Mouse (Mus musculus) layer of hippocampus, postnatal 36 days (tissue): ENCODE data around the gene Pkm. TPM values are rescaled to one million over a fixed set of nuclear protein-coding genes. Genes with fewer than 3 reads are reported as not detected.

Source experiments
- DNase-seq, 2 experiments: peaks; one replicate each; pipeline ENCODE4 v3.0.0; 2022
- total RNA-seq, 2 experiments: library from RNA; stranded (reverse); gene quantifications; 2 replicates each; pipeline ENCODE4 v1.2.3; 2021

Gene Pkm
- total RNA-seq = 1,000 to 10,000 TPM; 1,284 to 1,365 TPM

DNA sequence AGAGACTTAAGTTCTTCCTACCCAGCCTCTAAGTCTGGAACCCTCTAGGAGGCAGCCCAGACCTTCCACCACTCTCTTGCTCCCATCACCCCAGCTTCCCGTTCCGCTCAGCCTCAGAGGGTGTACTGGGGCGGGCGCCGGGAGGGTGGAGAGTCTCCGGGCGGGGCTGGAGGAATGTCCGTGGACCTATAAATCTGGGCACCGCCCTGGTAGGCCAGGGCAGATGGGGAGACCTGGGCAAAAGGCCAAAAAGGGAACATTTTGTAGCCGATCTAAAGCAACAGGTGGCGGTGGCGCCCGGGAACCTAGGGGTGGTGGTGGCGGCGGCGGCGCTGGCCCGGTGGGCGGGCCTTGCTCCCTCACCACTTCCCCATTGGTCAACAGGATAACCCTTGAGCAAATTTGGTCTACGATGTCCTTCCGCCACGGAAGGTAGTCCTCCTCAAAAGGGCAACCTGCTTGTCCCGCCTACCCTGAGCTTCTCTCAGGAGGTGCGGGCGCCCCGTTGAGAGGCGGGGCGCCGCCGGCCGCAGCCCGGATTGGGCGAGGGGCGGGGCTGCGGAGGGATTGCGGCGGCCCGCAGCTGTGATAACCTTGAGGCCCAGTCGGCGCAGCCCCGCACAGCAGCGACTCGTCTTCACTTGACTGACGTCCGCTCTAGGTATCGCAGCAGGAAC lies at the start of gene Pkm:
Gene Pkm, plus strand, starts transcription at position 411 of the 677 bp plus-strand sequence.
- peak; percentile 93 to 95 for DNase-seq

DNA sequence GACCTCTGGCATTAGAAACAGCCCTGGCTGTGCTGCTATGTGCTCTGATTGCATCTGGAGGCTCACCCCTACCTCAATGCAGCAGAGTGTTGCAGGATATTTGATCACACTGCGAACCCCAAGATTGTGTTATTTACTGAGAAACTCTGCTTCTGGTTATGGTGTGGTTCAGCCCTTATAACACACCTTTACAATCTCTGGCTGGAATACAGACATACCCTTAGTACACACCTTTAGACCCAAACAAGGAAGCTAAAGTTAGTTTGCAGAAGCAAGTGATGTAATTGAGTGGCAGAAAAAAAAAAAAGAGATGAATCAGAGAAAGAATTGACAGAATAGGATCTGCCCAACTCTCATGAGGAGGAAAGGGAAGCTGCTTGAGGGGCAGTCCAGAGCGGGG lies 45.2 kb upstream of the Pkm start:
- DNase-seq = no peak

DNA sequence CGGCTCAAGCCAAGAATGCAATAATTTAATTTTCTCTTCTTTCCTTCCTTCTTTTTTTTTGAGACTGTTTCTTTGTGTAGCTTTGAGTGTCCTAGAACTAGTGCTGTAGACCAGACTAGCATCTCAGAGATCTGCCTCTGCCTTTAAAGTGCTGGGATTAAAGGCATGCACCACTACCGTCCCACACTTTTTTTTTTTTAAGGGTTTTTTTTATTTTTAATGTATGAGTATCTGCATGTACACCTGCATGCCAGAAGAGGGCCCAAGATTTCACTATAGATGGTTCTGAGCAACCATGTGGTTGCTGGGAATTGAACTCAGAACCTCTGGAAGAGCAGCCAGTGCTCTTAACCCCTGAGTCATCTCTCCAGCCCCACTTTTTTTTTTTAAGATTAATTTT lies 40.4 kb upstream of the Pkm start:
- no peak for DNase-seq

DNA sequence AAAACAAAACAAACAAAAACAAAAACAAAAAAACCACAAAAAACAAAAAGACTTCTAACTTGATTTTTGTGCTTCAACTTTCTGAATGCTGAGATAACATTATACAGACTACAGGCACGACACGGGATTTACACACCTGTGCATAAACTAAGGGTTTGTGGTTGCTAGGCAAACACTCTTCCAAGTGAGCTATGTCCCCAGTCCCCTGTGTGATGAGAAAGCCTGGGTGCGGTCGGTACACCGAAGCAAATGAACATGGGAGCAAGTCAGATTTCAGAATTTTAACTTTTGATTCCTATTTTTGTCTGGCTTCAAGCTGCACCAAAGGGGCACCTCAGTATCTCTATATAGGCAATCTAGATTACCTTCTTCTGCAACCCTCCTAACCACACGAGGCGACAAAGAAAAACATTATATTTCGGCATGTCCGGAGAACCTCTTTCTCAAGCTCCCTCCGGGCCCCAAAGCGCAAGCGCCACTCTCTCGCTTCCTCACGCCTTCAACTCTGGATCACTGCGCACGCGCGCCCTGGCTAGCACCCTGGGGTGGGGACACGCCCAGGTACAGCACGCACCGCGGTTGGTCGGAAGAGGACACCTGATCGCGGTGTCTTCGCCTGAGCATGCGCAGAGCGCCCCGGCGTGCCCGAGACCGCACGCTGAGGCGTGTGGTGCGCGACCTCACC lies 39.4 kb upstream of the Pkm start, which contains the start of gene Parp6:
Gene Parp6, plus strand, starts transcription at position 663 of the 685 bp plus-strand sequence.
- peak; percentile 99 to 100 for DNase-seq

DNA sequence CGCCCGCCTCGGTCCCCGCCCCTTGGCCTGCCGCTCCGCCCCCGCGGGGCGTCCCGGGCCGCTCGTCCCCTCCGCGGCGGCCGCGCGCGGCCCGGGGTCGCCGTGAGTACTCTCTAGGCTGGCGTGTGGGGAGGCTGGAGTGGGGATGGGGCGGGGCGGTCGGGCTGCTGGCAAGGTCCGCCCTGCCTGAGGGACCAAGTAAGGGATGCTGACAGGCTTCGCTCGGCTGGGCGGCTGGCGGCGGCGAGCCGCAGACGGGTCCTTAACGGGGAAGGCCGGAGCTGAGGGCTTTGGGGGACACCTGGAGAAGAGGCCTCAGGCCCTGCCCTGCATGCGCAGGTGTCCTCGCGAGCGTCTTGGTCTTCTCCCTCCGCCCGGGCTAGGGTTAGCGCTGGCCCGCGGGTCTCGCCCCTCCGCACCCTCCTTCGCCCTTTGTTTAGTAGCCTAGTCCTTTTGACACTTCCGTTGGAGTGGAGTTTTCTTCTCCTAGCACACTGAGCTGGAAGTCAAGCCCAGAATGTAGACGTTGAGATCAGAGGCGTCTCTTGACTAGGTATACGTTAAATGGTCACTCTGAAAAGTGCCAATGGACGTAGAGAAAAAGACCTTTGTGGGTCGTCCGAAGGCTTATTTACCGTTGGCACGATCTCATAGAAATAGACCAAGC lies 38.7 kb upstream of the Pkm start:
- DNase-seq = no peak

DNA sequence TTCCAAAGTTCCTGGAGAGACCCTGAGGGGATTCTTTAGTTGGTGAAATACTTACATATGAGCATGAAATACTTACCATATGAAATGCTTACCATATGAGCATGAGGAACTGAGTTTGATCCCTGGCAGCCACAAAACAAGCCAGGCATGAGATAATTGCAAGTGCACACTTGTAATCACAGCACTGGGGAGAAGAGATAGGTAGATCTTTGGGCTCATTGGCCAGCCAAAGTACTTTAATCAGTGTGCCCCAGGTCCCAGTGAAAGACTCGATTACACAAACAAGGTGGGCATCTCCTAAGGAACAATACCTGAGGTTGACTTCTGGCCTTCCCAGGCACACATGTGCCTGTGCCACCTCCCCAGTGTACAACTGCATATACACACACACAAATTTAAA lies 17.8 kb upstream of the Pkm start:
- no peak for DNase-seq

DNA sequence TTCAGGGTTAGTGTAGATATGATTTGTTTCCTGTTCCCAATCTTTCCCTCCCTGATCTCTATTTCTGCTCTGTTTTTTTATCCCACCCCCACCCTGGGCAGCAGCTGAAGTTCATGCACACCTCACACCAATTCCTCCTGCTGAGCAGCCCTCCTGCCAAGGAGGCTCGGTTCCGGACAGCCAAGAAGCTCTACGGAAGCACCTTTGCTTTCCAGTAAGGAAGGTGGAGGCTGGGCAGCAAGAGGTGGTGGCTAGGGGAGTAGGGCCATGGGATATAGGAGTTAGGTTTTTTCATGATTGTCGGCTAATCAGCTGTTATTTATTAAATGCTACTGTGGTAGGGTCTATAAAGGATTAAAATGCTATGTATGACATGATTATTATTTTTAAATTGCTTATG lies 16.2 kb upstream of the Pkm start:
- DNase-seq = no peak

DNA sequence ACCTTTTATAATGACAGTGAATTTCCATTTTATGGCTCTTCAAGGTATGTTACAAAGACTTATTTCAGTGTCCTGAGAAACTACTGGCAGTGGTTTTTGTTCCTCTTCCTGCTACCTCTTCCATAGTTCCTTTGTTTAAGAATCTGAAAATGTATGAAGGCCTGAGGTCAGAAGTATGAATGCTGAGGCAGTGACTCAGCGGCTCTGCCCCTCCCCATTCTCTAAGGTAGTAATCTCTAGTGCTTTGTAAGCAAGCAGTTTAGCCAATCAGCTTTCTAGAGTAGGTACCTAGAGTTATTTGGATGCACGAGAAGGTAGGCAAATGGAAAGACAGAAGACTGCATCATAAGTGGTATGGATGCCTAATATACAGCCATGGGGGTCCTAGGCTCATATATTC lies 14.8 kb upstream of the Pkm start:
- no peak for DNase-seq

DNA sequence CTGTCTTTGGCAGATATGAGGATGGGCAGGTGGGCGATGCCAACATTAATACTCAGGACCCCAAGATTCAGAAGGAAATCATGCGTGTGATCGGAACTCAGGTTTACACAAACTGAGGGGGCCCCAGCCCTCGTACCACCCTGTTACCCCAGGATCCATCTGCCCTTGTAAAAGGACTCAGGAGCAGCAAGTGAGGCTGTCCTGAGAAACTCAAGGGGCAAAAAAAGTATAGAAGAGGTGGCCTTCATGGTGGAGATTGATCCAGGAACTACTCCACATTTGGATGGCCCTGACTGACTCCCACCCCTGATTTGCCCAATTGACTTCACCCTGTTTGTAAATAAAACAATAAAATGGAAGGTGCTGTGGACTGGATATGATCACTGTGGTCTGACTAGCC lies 6.3 kb upstream of the Pkm start:
- no peak for DNase-seq

DNA sequence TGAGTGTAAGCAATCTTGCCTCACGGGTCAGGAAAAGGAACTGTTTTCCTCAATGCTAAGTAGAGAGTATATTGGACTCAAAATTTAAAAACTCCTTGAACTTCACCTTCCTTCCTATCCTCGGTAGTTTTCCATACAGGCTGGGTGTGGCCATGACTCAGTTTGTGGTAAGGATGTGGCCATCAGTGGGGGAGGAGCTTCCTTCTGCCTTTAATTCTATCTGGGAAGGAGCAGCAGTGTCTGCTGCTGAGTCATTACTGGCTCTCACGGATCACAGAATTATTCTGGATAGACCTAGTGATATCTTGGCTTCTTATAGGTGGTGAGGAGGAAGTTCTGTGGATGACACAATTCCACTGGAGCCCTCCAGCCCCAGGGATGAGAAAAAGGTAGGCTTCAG lies 2.8 kb upstream of the Pkm start:
- DNase-seq = no peak

DNA sequence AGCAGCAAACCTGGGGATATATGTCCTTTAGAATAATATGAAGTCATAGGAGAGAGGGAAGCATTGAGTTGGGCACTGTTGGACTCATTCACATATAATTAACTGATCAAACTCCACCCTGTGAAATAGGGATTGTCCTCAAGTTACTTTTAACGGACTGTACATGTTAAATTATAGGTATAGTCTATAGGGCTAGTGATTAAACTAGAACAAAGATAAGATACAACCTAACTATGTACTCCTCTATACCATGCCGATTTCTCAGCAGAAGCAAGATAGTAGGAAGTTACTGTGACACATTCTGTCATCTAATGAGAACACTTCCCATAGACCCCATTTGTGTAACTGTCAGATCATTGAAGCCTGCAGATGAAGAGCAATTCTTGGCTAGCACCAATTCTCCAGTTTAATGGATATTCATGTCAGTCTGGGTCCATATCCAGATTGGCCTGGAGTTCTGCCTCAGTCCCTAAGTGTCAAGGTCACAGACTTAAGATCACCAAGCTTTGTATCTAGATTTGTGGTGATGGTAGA lies 1.7 kb upstream of the Pkm start:
- no peak for DNase-seq

DNA sequence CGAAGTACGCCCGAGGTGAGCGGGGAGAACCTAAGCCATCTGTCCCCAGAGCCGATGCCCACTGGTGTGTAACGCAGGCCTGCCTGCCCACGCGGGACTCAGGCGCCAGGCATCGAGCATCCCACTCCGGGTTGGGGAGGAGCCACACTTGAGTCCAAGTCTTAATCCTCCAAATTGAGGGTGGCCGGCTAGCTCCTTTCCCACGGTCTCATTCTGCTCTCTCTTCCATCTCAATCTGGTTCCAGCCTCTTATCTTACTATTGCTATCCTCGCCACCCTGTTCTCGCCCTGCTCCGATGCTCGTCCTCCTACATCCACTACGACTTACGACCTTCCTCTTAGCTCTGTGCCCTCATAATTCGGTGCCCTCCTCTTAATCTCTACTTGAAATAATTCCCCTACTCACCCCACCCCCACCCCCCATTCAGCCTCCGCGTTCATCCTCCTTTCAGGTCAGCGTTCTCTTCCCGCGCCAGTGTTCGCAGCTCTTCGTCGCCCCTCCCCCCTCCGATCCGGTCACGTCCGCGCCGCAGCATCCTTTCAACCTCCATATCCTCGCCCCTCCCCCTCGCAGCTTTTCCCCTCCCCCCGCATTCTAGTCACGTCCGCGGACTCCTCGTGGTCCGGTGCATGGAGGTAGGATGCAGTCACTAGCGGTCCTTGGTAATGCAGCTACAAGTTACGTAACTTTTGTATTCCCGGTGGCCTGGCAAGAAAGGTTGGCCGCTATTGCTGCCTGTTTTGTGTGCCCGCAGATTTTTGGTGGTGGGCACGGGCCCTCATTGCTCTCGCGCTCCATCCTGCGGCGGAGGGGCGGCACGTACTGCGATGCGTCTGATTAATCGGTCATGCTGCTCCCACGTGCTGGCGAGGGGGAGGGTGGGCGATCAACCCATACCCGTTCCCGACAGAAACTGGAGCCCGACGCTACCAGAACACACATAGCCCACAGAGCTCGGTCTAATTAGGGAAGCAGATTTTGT lies 758 bp downstream of the Pkm start:
- DNase-seq = peak; percentile 82 to 86

DNA sequence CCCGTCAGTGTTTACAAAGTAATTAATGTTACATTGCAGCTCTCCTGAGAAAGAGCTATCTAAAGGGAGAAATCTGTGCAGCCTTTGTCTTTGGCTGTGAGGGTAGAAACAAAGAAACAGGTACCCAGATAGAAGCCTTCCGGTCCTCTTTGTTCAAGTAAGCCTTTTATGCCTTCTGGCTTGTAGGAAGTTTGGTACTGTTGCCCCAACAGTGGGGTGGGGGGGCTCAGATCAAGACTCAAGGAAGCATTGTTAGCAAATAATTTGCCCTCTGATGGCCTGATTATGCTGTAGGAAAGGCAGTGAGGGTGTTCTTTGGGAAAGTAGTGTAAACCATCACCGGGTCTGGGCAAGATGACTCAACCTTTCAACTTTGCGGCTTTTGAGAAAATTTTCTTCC lies 2.0 kb downstream of the Pkm start:
- DNase-seq = no peak

DNA sequence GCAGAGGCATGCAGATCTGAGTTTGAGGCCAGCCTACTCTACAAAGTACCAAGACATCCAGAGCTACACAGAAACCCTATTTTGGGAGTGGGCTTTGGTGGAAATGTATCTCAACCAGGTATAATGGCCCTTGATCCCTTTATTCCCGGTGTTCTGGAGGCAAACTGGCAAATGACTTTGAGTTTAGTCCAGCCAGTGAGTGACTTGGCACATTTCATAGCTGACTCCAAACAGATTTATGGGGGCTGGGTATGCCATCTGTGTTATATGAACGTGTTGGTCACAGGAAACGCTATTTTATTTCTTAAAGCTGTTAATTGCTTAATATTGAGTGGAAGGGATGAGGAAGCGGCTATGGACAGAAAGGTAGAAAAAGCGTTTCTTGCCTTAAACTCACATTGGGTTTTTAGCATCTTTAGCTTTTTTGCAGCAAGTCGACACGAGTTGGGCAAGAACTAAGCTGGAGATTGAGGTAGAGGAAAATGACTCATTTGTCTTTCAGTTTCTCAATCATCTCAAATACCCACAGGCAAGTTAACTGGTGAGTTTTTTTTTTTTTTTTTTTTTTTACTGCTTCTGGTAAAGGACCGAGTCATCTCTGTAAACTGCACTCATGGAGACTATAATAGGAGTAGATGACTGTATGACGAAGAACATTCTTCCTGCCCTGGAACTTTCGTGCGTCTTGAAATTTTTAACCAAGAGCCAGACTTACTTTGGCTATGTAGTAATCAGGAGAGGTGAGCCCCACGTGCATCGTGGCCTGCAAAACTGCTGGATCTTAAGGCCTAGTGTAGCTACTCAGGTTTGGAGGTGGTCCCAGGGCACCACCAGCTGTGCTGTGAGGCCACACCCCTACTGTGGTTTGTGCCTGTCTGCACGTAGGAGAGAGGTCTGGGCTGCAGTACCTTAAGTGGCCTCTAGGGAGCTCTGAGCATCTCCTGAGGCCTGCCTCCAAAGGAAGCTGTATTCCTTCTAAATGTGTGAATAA lies 3.2 kb downstream of the Pkm start:
- DNase-seq = peak; percentile 67 to 69

DNA sequence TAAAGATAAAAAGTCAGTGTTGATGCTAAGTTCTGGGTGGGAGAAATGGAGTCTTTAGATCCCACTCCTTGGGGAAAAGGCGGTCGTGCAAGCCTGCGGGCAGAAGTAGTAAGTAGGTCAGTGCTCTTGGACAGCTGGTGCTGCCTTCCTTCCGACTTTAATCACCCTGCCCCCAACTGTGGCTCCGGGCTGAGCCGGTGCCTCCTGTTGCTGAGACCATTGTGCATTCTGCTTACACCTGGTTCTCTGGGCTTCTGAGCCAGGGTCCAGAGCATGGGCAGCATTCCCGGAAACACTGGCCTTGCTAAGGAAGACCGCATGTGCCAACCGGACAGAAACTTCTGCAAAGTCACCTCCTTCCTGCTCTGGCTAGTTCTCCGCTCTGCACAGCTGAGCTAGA lies 4.3 kb downstream of the Pkm start:
- no peak for DNase-seq

DNA sequence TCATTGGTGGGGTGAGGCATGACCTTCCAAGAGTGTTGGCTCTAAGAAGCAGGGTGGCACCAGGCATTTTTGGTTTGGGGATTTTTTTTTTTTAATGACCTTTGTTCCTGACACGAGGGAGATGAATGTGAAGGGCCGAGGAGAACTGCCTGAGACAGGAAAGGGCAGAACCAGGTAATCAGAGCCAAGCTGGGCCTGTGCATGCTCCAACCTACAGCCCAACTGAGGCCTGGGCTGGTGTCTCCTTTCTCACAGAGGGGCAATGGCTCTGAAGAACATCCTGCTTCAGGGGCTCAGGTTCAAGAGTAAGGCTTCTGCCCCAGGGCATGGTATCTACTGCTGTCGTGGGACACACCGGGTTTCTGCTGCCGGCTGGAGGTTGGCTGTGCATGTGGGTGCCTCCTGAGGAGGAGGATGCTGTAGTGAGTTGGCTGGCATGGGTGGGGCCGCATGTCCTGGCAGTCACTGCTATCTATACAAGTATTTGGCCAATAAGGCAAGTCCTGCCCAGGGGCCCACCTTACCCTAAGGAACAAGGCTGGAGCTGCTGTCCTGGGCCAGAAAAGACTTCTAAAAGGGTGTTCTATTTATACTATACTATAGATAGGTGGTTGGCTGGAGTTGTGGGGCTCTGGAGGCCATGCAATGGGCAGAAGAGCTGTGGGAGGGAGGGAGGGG lies 5.3 kb downstream of the Pkm start:
- no peak for DNase-seq

DNA sequence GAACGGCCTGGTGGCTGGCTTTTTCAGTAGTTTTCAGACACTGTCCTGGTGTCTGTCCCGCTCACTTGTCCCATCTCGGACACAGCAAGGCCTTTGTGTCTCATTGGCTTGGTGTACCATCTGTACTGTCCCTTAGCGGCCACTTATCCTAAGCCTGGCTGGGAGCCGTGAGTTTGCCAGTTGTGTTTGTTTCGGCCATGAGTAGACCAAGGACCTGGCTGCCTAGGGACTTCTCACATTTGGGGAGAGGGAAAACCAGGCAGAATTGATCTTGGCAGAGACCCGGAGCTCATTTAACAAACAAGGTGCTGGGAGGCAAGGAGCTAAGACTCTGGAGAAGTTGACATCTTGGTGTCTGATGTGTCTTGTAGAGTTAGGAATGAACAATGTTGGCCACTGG lies 7.1 kb downstream of the Pkm start:
- no peak for DNase-seq

DNA sequence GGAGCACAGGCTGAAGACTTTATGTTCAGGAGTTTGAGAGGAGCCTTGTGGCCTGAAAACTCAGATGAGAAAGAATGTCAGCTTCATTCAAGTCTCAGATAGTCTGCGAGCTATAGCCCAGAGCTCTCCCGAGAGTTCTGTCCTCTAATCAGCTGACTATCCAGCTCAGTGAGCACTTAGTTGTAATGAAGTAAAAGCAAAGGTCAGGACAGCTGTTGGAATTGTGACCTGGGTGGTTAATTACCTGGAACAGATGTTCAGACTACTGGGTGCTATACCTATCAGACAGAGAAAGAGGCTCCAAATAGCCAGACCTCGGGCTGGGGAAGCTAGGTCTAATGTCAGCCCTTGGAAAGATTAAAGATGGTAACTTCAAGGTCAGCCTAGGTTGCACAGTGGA lies 7.8 kb downstream of the Pkm start:
- no peak for DNase-seq

DNA sequence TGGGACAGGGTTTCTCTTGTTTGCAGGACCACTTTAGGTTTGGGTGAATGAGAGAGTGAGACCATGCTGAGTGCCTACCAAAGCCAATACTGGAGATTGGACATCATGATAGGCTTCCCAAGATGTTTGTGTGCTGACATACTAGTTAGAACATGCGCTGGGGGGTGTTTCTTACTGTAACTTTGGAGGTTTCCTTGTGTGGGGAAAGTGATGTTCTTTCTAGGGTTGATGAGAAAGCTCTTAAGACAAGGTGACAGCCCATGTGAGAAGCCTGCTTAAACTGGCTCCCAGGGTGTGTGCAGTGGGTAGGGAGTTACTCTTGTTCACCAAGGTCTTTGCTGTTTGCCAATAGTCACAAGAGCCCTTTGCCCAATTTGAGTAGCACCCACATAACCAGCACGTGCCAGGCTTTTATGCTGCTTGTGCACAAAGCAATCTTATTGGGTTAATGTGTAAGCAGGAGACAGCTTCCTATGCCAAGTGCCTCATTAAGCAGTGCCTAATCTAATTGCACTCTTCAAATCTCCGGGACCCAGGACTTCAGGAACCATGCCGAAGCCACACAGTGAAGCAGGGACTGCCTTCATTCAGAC lies 8.6 kb downstream of the Pkm start:
- no peak for DNase-seq

DNA sequence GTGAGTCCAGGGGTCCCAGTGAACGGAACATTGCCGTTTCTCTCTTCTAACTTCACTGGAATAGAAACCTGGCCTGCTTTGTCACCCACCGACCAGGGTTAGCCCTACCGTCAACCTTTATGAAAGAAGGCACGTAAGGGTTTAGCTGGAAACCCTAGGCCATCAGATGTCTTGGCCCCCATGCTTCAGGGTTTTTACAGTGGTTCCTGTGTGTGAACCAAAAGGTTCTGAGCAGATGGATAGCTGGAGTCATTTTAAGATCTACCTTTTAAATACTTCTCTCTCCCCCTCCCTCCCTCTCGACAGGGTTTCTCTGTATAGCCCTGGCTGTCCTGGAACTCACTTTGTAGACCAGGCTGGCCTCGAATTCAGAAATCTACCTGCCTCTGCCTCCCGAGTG lies 9.8 kb downstream of the Pkm start:
- no peak for DNase-seq
